Mouse (Mus musculus) midbrain, embryonic 12.5 days (tissue): ENCODE measurements around the gene A830018L16Rik. TPM values are rescaled to one million over a fixed set of nuclear protein-coding genes. Genes with fewer than 3 reads are reported as not detected.
"Not testable (repeated sequence)": the region's sequence is repeated elsewhere in the genome, so short reads cannot be mapped to it uniquely, and the experiment has no call there.

Experiments
- ATAC-seq: fragments of 200-750 bp; cut with Nextera tagmentation; 2 replicates; pipeline ENCODE4 v1.8.0; 2017; ENCODE audit warnings: low read depth, moderate TSS enrichment, moderate library complexity; ENCODE audit not compliant: low FRiP score
- H3K27ac ChIP-seq: fragments of 300-500 bp; sonication (generic); replicated peaks from 2 replicates; pipeline ENCODE4 v1.5.1; 2016; ENCODE audit warnings: mild to moderate bottlenecking
- H3K27me3 ChIP-seq: fragments of 300-500 bp; sonication (generic); 2 replicates; pipeline ENCODE4 v1.6.1; 2016; ENCODE audit warnings: mild to moderate bottlenecking
- H3K36me3 ChIP-seq: fragments of 300-500 bp; sonication (generic); 2 replicates; pipeline ENCODE4 v1.6.1; 2016
- H3K4me1 ChIP-seq: fragments of 300-500 bp; sonication (generic); 2 replicates; pipeline ENCODE4 v1.6.1; 2016
- H3K4me2 ChIP-seq: fragments of 300-500 bp; sonication (generic); replicated peaks from 2 replicates; pipeline ENCODE4 v1.6.1; 2016; ENCODE audit warnings: mild to moderate bottlenecking, moderate library complexity
- H3K4me3 ChIP-seq: fragments of 300-500 bp; sonication (generic); 2 replicates; pipeline ENCODE4 v1.5.1; 2016; ENCODE audit warnings: mild to moderate bottlenecking
- H3K9ac ChIP-seq: fragments of 300-500 bp; sonication (generic); replicated peaks from 2 replicates; pipeline ENCODE4 v1.6.1; 2016; ENCODE audit warnings: mild to moderate bottlenecking, moderate library complexity
- H3K9me3 ChIP-seq: fragments of 300-500 bp; sonication (generic); 2 replicates; pipeline ENCODE4 v1.6.1; 2016; ENCODE audit warnings: mild to moderate bottlenecking
- WGBS: fragments of 180-500 bp; shearing (Covaris S2); methylation state at CpG from one replicate; pipeline ENCODE4 v1.1.7; 2016; 5-methylcytosine and 5-hydroxymethylcytosine counted together
- polyA plus RNA-seq: library from polyadenylated mRNA; unstranded; fragments of >200 nt; fragmentation: Nextera tagmentation; extraction: Ambion mirVana; gene quantifications from 2 replicates; pipeline ENCODE4 v1.2.1, GENCODE M21; 2016

A830018L16Rik gene
- polyA plus RNA-seq, 1 experiment from 2014 or later, result 2.3 TPM

DNA sequence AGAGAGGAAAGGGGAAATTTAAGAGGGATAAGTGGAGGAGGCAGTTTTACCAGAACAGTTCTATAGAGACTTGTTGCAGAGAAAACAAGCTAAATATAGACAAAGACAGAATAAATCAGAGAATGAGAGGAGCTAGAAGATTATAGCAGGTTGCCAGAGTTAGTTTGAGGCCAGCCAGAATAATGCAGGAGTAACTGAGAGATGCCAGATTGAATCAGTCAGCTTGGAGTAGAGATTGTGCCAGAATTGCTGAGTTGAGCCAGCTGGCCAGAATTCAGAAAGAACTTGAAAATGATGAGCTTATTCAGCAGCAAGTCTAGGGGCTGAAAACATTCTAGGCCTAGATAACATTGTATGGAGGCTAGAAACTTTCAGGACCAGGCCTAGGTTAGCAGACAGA, 502.0 kb downstream of the A830018L16Rik start:
- Histone ChIP-seq H3K36me3 (no peaks in the 10 kb centered on the region), H3K9ac (no peak overlapping the region), H3K9me3 (no peaks in the 10 kb centered on the region), H3K4me2 (no peak overlapping the region), H3K27me3 (no peaks in the 10 kb centered on the region), H3K27ac (no peak overlapping the region), H3K4me3 (no peak overlapping the region), H3K4me1 (no peaks in the 10 kb centered on the region)
- ATAC-seq, result no peak

DNA sequence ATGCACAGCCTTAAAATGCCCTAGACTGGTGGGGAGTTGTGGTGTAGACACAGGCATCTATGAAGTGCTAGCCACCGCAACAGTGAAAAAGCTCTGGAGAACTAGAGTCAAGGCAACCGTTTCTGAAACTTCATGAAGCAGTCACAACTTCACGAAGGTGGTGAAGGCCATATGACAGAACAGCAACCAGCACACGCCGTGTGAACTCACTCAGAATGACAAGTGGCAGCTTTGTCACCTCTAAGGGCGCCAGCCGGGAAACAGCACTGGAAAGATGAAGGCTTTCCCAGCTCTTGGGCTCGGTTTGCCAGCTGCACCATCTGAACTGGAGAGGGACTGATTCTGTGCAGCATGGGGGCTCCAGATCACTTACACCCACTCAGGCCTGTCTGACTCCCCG, 523.1 kb downstream of the A830018L16Rik start:
- H3K4me1 ChIP-seq, result no peaks in the 10 kb centered on the region
- H3K27ac ChIP-seq, result no peak overlapping the region
- no peak overlapping the region for H3K4me2 ChIP-seq
- 81% methylated on average over 9 of the region's 9 CpGs for WGBS
- H3K4me3 ChIP-seq, result no peak overlapping the region
- no peak for ATAC-seq
- no peaks in the 10 kb centered on the region for H3K36me3 ChIP-seq
- H3K9ac ChIP-seq, result no peak overlapping the region
- no peaks in the 10 kb centered on the region for H3K9me3 ChIP-seq
- no peaks in the 10 kb centered on the region for H3K27me3 ChIP-seq

DNA sequence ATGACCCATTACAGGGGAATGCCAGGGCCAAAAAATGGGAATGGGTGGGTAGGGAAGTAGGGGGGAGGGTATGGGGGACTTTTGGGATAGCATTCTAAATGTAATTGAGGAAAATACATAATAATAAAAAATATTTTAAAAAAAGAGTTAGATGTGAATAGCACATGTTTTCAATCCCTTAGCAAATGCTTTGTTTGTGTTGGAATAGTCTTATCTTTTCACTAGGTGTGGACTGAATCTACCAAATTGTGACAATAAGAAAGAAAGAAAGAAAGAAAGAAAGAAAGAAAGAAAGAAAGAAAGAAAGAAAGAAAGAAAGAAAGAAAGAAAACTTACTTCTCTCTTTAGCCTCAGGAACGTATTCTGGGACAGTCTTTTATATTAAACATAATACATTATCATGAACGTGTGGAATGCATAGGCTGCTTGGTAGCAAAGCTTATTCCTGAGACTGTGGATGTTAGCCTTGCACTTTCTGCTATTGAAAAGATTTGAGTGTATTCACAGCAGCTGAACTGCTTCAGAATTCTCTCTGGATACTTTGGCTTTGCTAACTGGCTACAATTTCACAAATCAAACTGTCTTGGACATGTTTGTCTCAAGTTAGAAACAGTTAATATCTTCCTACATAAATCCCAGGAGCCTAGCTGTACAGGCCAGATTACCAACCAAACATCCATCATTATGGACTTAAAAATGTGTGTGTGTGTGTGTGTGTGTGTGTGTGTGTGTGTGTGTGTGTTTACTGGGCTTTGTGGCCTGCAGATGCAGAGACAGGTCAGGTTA, 545.7 kb downstream of the A830018L16Rik start:
- no peaks in the 10 kb centered on the region for H3K36me3 ChIP-seq

DNA sequence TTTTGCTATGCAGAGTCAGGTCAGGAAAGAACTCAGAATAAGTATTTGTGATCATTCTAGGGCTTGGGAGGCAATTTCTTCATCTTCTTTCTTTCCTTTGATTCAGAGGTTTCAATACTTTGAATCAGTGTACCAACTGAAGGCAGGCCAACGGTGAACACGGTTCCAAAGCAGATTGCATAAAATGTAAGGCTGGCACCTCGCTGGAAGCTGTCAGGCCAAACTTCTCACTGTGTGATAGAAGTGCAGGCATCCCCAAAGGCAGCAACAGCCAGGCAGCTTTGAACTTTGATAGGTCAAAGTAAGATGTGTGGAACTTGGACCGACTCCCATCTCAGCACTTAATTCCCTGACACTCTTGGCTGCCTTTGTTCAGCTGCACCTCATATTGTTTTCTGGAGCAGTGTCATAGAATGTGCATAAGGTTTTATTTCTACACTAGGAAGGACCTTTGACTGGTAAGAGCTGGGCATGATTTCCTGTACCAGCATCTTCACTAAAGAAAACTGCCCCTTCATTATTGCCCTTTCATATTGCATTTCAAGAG, 568.8 kb downstream of the A830018L16Rik start:
- no peak overlapping the region for H3K4me3 ChIP-seq
- ATAC-seq, result no peak
- H3K4me2 ChIP-seq, result no peak overlapping the region
- no peaks in the 10 kb centered on the region for H3K4me1 ChIP-seq
- no peak overlapping the region for H3K9ac ChIP-seq
- H3K9me3 ChIP-seq, result no peaks in the 10 kb centered on the region
- no peaks in the 10 kb centered on the region for H3K27me3 ChIP-seq
- H3K36me3 ChIP-seq, result no peaks in the 10 kb centered on the region
- 75% methylated on average over 4 of the region's 4 CpGs for WGBS
- no peak overlapping the region for H3K27ac ChIP-seq

More for the DNA sequence above, 545.7 kb downstream of the A830018L16Rik start:
- no peaks in the 10 kb centered on the region for H3K27me3 ChIP-seq
- 79% methylated on average over 2 of the region's 2 CpGs for WGBS
- no peaks in the 10 kb centered on the region for H3K4me1 ChIP-seq
- no peak overlapping the region for H3K4me2 ChIP-seq
- H3K9me3 ChIP-seq, result no peaks in the 10 kb centered on the region
- H3K9ac ChIP-seq, result no peak overlapping the region
- no peak overlapping the region for H3K27ac ChIP-seq
- no peak for ATAC-seq
- no peak overlapping the region for H3K4me3 ChIP-seq

DNA sequence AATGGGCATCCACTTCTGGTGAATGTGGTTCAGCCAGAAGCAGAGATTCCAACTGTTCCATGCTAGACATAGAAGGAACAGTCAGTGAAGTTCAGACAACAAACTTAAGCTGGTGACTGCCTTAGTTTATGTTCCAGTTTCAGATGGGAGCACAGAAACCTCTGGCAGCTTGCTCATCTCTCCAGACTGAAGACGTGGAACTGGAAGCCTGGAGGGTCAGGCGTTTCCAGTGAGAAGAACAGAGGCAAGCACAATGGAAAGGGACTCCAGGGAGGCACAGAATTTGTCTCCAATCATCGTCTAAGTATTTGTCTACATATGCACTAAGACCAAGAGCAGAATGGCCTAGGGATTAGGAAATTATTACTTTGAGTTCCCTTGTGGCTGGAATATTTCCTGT, 576.1 kb downstream of the A830018L16Rik start:
- H3K27ac ChIP-seq, result no peak overlapping the region
- no peaks in the 10 kb centered on the region for H3K36me3 ChIP-seq
- no peak for ATAC-seq
- H3K9me3 ChIP-seq, result no peaks in the 10 kb centered on the region
- H3K4me1 ChIP-seq, result no peaks in the 10 kb centered on the region
- WGBS, result 72% methylated on average over 3 of the region's 3 CpGs
- H3K27me3 ChIP-seq, result no peaks in the 10 kb centered on the region
- H3K4me2 ChIP-seq, result no peak overlapping the region
- no peak overlapping the region for H3K4me3 ChIP-seq
- no peak overlapping the region for H3K9ac ChIP-seq

DNA sequence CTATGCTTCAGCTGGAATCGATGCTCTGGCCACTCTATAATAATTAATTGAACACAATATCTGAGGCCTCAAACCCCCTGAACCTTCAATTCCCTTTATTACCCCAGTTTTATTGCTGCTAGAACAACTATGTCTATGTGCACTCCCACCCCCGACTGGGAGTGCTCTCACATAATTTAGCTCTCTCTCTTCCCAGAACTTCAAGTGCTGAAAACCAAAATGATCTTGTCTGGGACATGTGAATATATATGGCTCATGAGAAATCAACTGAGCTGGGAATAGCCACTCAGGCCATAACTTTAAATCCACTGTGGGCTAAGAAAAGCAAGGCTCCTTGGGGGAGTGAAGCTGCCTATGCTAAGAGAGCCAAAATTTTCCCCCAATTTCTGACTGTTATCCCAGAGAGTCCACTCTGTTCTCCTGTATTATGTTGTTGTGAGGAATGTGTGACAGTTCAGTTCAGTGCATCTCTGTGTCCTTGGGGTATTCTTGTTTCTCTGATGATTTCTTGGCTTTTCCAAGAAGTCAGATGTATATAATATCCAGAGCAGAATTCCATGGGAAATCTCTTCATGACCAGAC, 582.5 kb downstream of the A830018L16Rik start:
- H3K4me3 ChIP-seq, result no peak overlapping the region
- no peak overlapping the region for H3K27ac ChIP-seq
- peaks cover 5% of the 10 kb centered on the region; the same call in 1 of the 2 replicates for H3K4me1 ChIP-seq
- H3K27me3 ChIP-seq, result no peaks in the 10 kb centered on the region
- H3K4me2 ChIP-seq, result no peak overlapping the region
- no peak overlapping the region for H3K9ac ChIP-seq
- no peaks in the 10 kb centered on the region for H3K36me3 ChIP-seq
- no peak for ATAC-seq
- no peaks in the 10 kb centered on the region for H3K9me3 ChIP-seq
- 86% methylated on average over 2 of the region's 2 CpGs for WGBS

DNA sequence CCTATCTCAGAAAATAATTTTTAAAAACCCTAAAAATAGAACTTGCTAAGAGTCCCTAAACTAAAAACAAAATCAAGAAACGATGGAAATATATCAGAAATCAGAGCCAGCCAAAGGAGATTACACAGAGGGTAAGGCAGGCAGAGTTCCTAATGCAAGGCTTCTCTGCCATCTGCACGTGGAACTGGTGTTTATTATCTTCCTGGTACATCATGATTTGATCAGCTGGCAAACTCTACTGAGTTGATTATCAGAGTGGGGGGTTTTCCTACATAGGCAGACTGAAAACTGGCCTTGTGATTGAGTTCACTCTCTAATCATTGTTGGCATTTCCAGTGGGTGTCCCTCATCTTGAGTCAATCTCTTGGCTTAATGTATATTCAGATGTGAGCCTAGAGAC, 583.7 kb downstream of the A830018L16Rik start:
- no peak for ATAC-seq
- WGBS, result 77% methylated on average over 2 of the region's 2 CpGs
- H3K4me3 ChIP-seq, result no peak overlapping the region
- H3K4me1 ChIP-seq, result peaks cover 5% of the 10 kb centered on the region; the same call in 1 of the 2 replicates
- no peak overlapping the region for H3K4me2 ChIP-seq
- H3K36me3 ChIP-seq, result no peaks in the 10 kb centered on the region
- no peak overlapping the region for H3K9ac ChIP-seq
- no peaks in the 10 kb centered on the region for H3K9me3 ChIP-seq
- H3K27ac ChIP-seq, result no peak overlapping the region
- H3K27me3 ChIP-seq, result no peaks in the 10 kb centered on the region

DNA sequence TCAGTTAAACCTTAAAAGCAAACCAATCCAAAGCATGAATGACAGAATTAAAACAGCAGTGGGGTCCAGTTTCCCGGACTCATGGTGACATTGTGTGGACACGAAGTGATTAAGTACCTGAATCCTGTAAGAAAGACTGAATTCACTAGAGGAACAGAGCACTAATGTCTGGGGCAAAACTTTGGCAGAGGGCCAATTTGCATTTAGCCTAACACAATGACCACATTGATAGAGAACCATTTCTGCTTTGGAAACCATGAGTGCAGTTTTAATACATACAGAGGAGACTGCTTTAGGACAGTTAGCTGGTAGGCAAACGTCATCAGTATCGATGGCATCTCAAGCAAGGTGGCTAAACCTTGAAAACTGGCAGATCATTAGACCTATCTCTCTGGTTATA, 586.7 kb downstream of the A830018L16Rik start:
- ATAC-seq, result peak; percentile 90
- no peak overlapping the region for H3K4me2 ChIP-seq
- no peaks in the 10 kb centered on the region for H3K27me3 ChIP-seq
- H3K36me3 ChIP-seq, result no peaks in the 10 kb centered on the region
- no peak overlapping the region for H3K4me3 ChIP-seq
- WGBS, result 50% methylated on average over 4 of the region's 4 CpGs
- no peaks in the 10 kb centered on the region for H3K9me3 ChIP-seq
- no peak overlapping the region for H3K9ac ChIP-seq
- H3K4me1 ChIP-seq, result peaks cover 5% of the 10 kb centered on the region; the same call in 1 of the 2 replicates
- H3K27ac ChIP-seq, result no peak overlapping the region

DNA sequence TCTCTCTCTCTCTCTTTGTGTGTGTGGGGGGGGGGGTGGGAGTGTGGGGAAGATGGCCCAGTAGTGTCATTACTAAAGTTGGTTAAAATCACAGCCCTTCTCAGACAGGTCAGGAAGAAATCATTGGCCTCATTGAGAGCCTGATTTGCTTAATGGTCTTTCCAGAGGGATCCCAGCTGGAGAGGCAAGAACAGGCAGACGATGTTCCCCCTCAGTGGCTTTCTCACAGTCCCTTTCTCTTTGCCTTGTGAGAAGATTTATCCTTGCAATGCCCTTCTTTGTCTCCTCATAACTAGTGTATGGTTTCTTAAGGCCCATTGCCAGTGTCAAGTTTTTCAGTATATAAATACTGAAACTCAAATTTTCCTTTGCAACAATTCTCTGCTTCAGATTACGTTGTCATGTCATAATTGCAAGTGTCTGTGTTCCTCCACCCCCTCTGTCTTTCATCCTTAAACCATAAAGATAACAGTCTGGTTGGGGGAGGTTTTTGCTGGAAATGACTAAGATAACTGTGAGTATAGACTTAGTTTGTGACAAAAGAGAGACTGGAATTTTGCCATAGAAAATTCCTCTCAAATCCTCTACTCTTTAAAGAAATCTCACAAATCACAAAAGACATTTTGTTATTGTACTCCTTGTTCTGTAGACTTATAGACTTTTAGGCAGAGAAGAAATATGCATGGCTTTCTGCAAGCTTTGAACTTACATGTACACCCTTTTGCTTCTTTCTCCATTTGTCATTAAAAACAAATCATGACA, 595.1 kb downstream of the A830018L16Rik start:
- Histone ChIP-seq H3K4me2 (no peak overlapping the region), H3K9ac (no peak overlapping the region), H3K36me3 (no peaks in the 10 kb centered on the region), H3K9me3 (no peaks in the 10 kb centered on the region), H3K4me1 (no peaks in the 10 kb centered on the region), H3K4me3 (no peak overlapping the region), H3K27me3 (no peaks in the 10 kb centered on the region), H3K27ac (no peak overlapping the region)
- WGBS, result 53% methylated on average over 2 of the region's 2 CpGs
- no peak for ATAC-seq

DNA sequence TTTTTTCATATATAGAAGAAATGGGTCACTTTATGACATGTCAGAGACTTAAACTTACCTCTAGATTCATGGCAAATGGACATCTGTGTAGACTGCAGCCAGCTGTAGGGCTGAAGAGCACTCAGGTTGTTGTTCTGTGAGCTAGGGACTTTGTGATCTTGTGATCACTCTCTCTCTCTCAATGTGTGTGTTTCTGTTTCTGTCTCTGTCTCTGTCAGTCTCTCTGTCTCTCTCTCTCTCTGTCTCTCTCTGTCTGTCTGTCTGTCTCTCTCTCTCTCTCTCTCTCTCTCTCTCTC, 595.6 kb downstream of the A830018L16Rik start:
- no peak for ATAC-seq
- H3K36me3 ChIP-seq, result no peaks in the 10 kb centered on the region
- H3K4me3 ChIP-seq, result no peak overlapping the region
- no peak overlapping the region for H3K4me2 ChIP-seq
- H3K9me3 ChIP-seq, result no peaks in the 10 kb centered on the region
- no peaks in the 10 kb centered on the region for H3K27me3 ChIP-seq
- H3K27ac ChIP-seq, result no peak overlapping the region
- H3K4me1 ChIP-seq, result no peaks in the 10 kb centered on the region
- H3K9ac ChIP-seq, result no peak overlapping the region

DNA sequence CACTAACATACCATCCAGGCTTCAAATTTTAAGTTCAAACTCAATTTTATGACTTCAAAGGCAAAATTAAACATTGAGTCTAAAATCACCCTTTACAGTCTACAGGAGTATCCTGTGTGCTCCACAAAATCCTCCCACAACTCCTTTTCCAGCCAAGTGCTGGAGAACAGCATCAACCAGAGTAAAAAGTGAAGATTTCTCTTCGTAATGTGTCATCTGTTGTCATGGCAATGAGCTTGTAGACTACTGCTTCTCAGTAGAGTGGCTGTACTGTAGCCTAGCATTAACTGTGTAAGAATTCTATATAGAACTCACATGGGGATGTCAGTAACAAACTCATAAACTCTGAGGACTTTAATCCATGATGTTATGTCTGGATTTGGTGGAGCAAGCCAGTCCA, 596.7 kb downstream of the A830018L16Rik start:
- Histone ChIP-seq H3K4me3 (no peak overlapping the region), H3K27ac (no peak overlapping the region), H3K27me3 (no peaks in the 10 kb centered on the region), H3K4me1 (no peaks in the 10 kb centered on the region), H3K9ac (no peak overlapping the region), H3K4me2 (no peak overlapping the region), H3K9me3 (no peaks in the 10 kb centered on the region), H3K36me3 (no peaks in the 10 kb centered on the region)
- 88% methylated on average over 1 of the region's 1 CpGs for WGBS
- no peak for ATAC-seq

DNA sequence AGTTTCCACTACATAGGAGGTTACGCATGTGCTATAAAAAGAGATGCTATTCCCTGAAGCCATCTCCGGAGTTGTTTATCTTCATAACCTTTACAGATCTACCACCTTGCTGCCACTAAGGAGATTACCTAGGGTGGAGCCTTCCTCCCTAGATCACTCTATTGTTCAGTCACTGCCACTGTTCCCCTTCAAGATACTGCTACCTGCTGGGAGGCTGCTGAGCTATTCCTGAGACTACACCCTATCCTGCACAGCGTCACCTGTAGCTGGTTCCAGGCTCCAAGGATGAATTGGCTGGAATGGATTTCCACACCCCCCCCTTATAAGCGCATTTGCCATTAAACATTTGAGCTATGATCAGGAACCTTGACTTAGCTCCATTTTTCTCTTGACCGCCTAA, 606.7 kb downstream of the A830018L16Rik start:
- H3K36me3 ChIP-seq, H3K9me3 ChIP-seq, H3K9ac ChIP-seq, H3K4me1 ChIP-seq, H3K27ac ChIP-seq, ATAC-seq, H3K4me2 ChIP-seq, H3K4me3 ChIP-seq, H3K27me3 ChIP-seq: not testable (repeated sequence)
- WGBS, result 88% methylated on average over 5 of the region's 5 CpGs
